Mouse (Mus musculus) neural tube, embryonic 13.5 days (tissue): ENCODE measurements around the gene Cdh10. TPM values are rescaled to one million over a fixed set of nuclear protein-coding genes. Genes with fewer than 3 reads are reported as not detected.
A peak's percentile ranks its signal among the peaks of the same experiment; 100 is the strongest.

Experiments
- ATAC-seq: fragments of 200-750 bp; cut with Nextera tagmentation; 2 replicates; pipeline ENCODE4 v1.8.0; 2017; ENCODE audit warnings: low read depth, mild to moderate bottlenecking, moderate TSS enrichment, moderate library complexity
- H3K27ac ChIP-seq: fragments of 300-500 bp; sonication (generic); replicated peaks from 2 replicates; pipeline ENCODE4 v1.5.1; 2015; ENCODE audit warnings: moderate library complexity, mild to moderate bottlenecking, inconsistent platforms
- H3K27me3 ChIP-seq: fragments of 300-500 bp; sonication (generic); 2 replicates; pipeline ENCODE4 v1.6.1; 2015; ENCODE audit warnings: mild to moderate bottlenecking, inconsistent platforms
- H3K36me3 ChIP-seq: fragments of 300-500 bp; sonication (generic); 2 replicates; pipeline ENCODE4 v1.6.1; 2015; ENCODE audit warnings: mild to moderate bottlenecking, inconsistent platforms
- H3K4me1 ChIP-seq: fragments of 300-500 bp; sonication (generic); replicated peaks from 2 replicates; pipeline ENCODE4 v1.6.1; 2015; ENCODE audit warnings: inconsistent platforms
- H3K4me2 ChIP-seq: fragments of 300-500 bp; sonication (generic); 2 replicates; pipeline ENCODE4 v1.6.1; 2015; ENCODE audit warnings: inconsistent platforms, mild to moderate bottlenecking, moderate library complexity
- H3K4me3 ChIP-seq: fragments of 300-500 bp; sonication (generic); 2 replicates; pipeline ENCODE4 v1.5.1; 2015; ENCODE audit warnings: mild to moderate bottlenecking, inconsistent platforms
- H3K9ac ChIP-seq: fragments of 300-500 bp; sonication (generic); 2 replicates; pipeline ENCODE4 v1.6.1; 2015; ENCODE audit warnings: moderate library complexity, mild to moderate bottlenecking, inconsistent platforms
- H3K9me3 ChIP-seq: fragments of 300-500 bp; sonication (generic); 2 replicates; pipeline ENCODE4 v1.6.1; 2016; ENCODE audit warnings: inconsistent platforms
- WGBS: fragments of 180-500 bp; shearing (Covaris S2); methylation state at CpG from one replicate; pipeline ENCODE4 v1.1.7; 2015; 5-methylcytosine and 5-hydroxymethylcytosine counted together
- polyA plus RNA-seq: library from polyadenylated mRNA; unstranded; fragments of >200 nt; fragmentation: Nextera tagmentation; extraction: Ambion mirVana; gene quantifications from 2 replicates; pipeline ENCODE4 v1.2.1, GENCODE M21; 2015

Gene Cdh10
- polyA plus RNA-seq, result 15.5 and 17.0 TPM in 2 replicates

- Histone ChIP-seq H3K9ac (peak within 1 kb of the TSS; percentile 68), H3K27ac (peak within 1 kb of the TSS; percentile 77), H3K9me3 (no peaks in the 10 kb centered on the region), H3K4me1 (peaks cover 13% of the 10 kb centered on the region; the same call in 1 of the 2 replicates), H3K4me2 (peak within 1 kb of the TSS; percentile 58), H3K36me3 (no peaks in the 10 kb centered on the region), H3K27me3 (no peaks in the 10 kb centered on the region), H3K4me3 (peak within 1 kb of the TSS; percentile 46)
- under 1% methylated on average over 24 of the region's 24 CpGs for WGBS
- ATAC-seq, result peak; percentile 95
Observed at GRCm38 (mm10) chr15:18818185-18818973, at the start of gene Cdh10. TSS of gene Cdh10 (plus strand) at chr15:18818947.

GRCm38 (mm10) chr15:18809148-18809827 is 9.5 kb upstream of the Cdh10 start:
- Histone ChIP-seq H3K36me3 (no peaks in the 10 kb centered on the region), H3K4me1 (no peaks in the 10 kb centered on the region), H3K27me3 (no peaks in the 10 kb centered on the region), H3K4me3 (no peak overlapping the region), H3K27ac (no peak overlapping the region), H3K4me2 (no peak overlapping the region), H3K9me3 (no peaks in the 10 kb centered on the region), H3K9ac (no peak overlapping the region)
- 69% methylated on average over 4 of the region's 4 CpGs for WGBS
- no peak for ATAC-seq

DNA sequence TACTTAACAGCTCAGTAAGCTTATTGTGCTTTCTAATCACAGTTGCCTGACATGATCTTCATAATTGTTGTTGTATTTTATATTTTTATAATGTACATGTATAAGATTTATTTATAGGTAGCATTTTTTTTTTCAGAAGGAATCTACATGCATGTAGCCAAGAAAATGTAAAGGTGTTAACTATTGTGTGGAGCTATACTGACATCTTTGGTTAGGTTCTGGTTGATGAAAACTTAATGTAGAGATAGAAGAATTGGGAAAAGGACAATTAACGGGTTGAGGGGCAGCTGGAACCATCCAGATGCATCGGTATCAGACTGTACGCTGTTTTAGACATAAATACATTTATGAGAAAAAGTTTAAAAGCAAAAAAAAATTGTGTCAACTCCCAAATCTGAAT is 1.0 kb upstream of the Cdh10 start:
- peak overlapping the region; percentile 58 for H3K4me2 ChIP-seq
- no peaks in the 10 kb centered on the region for H3K36me3 ChIP-seq
- no peaks in the 10 kb centered on the region for H3K27me3 ChIP-seq
- no peaks in the 10 kb centered on the region for H3K9me3 ChIP-seq
- 54% methylated on average over 3 of the region's 3 CpGs for WGBS
- H3K27ac ChIP-seq, result no peak overlapping the region
- peaks cover 13% of the 10 kb centered on the region; the same call in 1 of the 2 replicates for H3K4me1 ChIP-seq
- peak overlapping the region; percentile 46 for H3K4me3 ChIP-seq
- ATAC-seq, result no peak
- H3K9ac ChIP-seq, result no peak overlapping the region

DNA sequence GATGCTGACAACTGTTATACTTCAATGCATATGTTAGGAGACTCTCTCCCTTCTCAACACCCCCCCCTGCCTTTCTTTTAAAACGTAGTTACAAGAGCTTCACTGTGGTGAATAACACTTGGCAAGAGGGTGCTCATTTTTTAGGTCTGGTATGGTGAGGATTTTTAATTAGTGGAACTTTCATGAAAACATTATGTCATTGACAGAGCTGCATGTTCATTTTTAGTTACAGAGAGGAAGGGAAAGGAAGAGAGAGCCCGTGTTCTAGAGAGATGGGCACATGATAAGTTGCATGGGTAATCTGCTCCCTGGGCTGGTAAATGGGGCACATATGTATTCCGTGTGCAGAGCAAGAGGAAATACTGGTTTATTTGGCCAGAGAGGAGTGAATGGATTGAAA is 1.5 kb downstream of the Cdh10 start:
- Histone ChIP-seq H3K9ac (peak overlapping the region; percentile 68), H3K4me3 (peak overlapping the region; percentile 46), H3K36me3 (no peaks in the 10 kb centered on the region), H3K4me2 (peak overlapping the region; percentile 58), H3K27me3 (no peaks in the 10 kb centered on the region), H3K4me1 (peaks cover 13% of the 10 kb centered on the region; the same call in 1 of the 2 replicates), H3K27ac (peak overlapping the region; percentile 43), H3K9me3 (no peaks in the 10 kb centered on the region)
- ATAC-seq, result no peak
- WGBS, result 17% methylated on average over 3 of the region's 3 CpGs

DNA sequence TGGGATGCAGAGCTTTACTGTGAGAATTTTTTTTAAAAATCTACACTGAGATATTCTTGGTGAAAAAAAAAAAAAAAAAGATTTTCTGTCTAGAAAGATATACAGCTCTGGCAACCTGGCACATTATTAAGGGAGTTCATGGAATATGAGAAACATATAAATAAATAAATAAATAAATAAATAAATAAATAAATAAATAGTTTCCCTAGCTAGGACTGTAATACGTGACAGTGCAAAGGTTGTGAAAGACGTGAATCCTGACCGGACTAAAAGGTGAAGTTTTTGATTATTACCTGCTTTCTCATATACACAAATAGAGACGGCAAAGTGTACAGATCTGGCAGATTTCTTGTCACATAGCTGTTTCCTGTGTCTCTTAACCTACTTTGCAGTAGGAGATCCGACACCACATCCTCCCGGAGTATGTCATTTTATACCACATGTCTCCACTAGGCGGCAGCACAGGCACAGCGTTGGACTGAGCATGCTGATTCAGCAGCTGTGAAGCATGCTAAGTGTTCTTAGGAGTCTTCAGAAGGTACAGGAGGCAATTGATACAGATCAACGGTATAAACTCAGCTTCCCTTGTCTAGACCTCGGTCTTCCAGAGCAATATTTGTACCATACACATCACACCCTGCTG is 2.5 kb downstream of the Cdh10 start:
- Histone ChIP-seq H3K36me3 (no peaks in the 10 kb centered on the region), H3K4me3 (peak overlapping the region; percentile 46), H3K27me3 (no peaks in the 10 kb centered on the region), H3K27ac (no peak overlapping the region), H3K4me1 (peaks cover 13% of the 10 kb centered on the region; the same call in 1 of the 2 replicates), H3K9me3 (no peaks in the 10 kb centered on the region), H3K4me2 (peak overlapping the region; percentile 58), H3K9ac (peak overlapping the region; percentile 68; the same call in 1 of the 2 replicates)
- WGBS, result 24% methylated on average over 10 of the region's 10 CpGs
- peak; percentile 30 for ATAC-seq

DNA sequence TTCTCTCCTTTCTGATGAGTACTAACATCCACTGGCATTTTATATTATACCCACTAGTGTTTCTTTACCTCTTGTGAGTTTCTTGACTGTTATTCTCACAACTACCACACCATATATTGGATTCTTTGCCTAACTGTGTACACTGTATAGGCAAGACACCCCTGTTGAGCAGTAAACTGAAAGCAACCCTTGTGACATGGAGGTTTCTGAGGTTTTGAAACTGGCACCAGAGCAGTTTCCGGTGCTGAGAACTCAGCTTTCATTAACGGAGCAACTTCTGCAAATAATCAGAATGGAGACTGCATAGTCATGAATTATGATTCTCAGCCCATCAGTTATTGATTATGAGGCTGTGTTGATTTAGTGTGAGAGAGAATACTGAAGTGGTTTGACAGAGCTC is 4.7 kb downstream of the Cdh10 start:
- 85% methylated on average over 2 of the region's 2 CpGs for WGBS

GRCm38 (mm10) chr15:18832263-18832662 is 13.5 kb downstream of the Cdh10 start:
- Histone ChIP-seq H3K36me3 (no peaks in the 10 kb centered on the region), H3K4me1 (no peaks in the 10 kb centered on the region), H3K4me2 (no peak overlapping the region), H3K9ac (no peak overlapping the region), H3K27me3 (no peaks in the 10 kb centered on the region), H3K4me3 (no peak overlapping the region), H3K27ac (no peak overlapping the region), H3K9me3 (no peaks in the 10 kb centered on the region)
- no peak; the same call in 1 of the 2 replicates for ATAC-seq
- 20% methylated on average over 4 of the region's 4 CpGs for WGBS

More for the DNA sequence above, 4.7 kb downstream of the Cdh10 start:
- no peaks in the 10 kb centered on the region for H3K9me3 ChIP-seq
- no peak for ATAC-seq
- H3K4me3 ChIP-seq, result no peak overlapping the region
- H3K9ac ChIP-seq, result no peak overlapping the region
- no peak overlapping the region for H3K27ac ChIP-seq
- H3K27me3 ChIP-seq, result no peaks in the 10 kb centered on the region
- H3K4me1 ChIP-seq, result peaks cover 10% of the 10 kb centered on the region; the same call in 1 of the 2 replicates
- no peaks in the 10 kb centered on the region for H3K36me3 ChIP-seq
- 0 out of 2 replicates have a peak overlapping the region, but pooled peaks have one; percentile 24 for H3K4me2 ChIP-seq

- ATAC-seq, result no peak
- no peak overlapping the region for H3K27ac ChIP-seq
- no peak overlapping the region for H3K4me3 ChIP-seq
- H3K36me3 ChIP-seq, result no peaks in the 10 kb centered on the region
- no peaks in the 10 kb centered on the region for H3K27me3 ChIP-seq
- no peak overlapping the region for H3K4me2 ChIP-seq
- no peaks in the 10 kb centered on the region for H3K9me3 ChIP-seq
- peaks cover 9% of the 10 kb centered on the region for H3K4me1 ChIP-seq
- no peak overlapping the region for H3K9ac ChIP-seq
- 91% methylated on average over 2 of the region's 2 CpGs for WGBS
Observed at GRCm38 (mm10) chr15:18841769-18842168, 23.0 kb downstream of the Cdh10 start.

GRCm38 (mm10) chr15:18844807-18845206 is 26.1 kb downstream of the Cdh10 start:
- WGBS, result 43% methylated on average over 5 of the region's 5 CpGs
- Histone ChIP-seq H3K27me3 (no peaks in the 10 kb centered on the region), H3K4me3 (no peak overlapping the region), H3K4me1 (peaks cover 9% of the 10 kb centered on the region), H3K27ac (peak overlapping the region; percentile 54; the same call in 1 of the 2 replicates), H3K9me3 (no peaks in the 10 kb centered on the region), H3K9ac (0 out of 2 replicates have a peak overlapping the region, but pooled peaks have one; percentile 38), H3K4me2 (peak overlapping the region; percentile 31), H3K36me3 (no peaks in the 10 kb centered on the region)
- ATAC-seq, result peak; percentile 36; the same call in 1 of the 2 replicates

DNA sequence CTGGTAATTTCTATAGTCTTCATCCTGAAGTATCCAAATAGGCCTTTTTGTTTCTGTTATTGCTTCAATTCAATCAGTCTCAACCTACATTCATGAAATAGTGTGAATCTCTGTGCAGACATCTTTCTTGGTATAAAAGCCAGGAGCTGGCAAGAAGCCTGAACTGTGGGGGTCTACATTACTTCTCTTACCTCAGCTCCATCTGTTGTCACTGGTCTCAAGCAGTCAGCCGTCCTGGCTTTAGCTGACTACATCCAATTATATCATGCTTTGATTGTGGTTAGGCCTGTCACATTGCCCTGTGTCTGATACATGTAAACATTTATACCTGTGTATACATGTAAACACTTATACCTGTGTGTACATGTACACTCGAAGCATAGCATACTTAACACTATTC is 31.8 kb downstream of the Cdh10 start:
- no peak for ATAC-seq

DNA sequence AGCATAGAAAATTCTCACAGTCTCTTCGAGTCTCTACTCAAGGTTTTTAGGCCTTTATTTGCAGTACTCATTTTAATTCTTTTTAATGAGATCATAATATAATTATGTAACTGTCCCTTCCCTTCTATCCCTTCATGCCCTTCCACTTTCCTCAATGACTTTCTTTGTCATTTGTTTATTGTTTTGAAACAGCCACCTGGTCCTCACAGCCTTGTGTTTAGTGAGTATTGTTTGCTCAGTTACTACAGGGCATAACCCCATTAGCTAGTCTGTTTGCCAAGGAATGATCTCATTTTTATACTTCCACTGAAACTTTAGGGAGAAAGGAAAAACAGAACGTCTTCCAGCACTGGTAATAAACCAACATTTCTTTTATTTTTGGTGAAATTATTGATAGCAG is 39.4 kb downstream of the Cdh10 start:
- H3K4me2 ChIP-seq, result no peak overlapping the region
- no peaks in the 10 kb centered on the region for H3K27me3 ChIP-seq
- H3K36me3 ChIP-seq, result no peaks in the 10 kb centered on the region
- ATAC-seq, result no peak
- no peaks in the 10 kb centered on the region for H3K4me1 ChIP-seq
- 61% methylated on average over 2 of the region's 2 CpGs for WGBS
- no peak overlapping the region for H3K9ac ChIP-seq
- H3K9me3 ChIP-seq, result no peaks in the 10 kb centered on the region
- H3K27ac ChIP-seq, result no peak overlapping the region
- H3K4me3 ChIP-seq, result no peak overlapping the region

More for the DNA sequence above, 31.8 kb downstream of the Cdh10 start:
- Histone ChIP-seq H3K9ac (no peak overlapping the region), H3K4me1 (no peaks in the 10 kb centered on the region), H3K36me3 (no peaks in the 10 kb centered on the region), H3K27me3 (no peaks in the 10 kb centered on the region), H3K27ac (no peak overlapping the region), H3K4me3 (no peak overlapping the region), H3K4me2 (no peak overlapping the region), H3K9me3 (no peaks in the 10 kb centered on the region)
- WGBS, result 78% methylated on average over 2 of the region's 2 CpGs

GRCm38 (mm10) chr15:18869871-18870270 is 51.1 kb downstream of the Cdh10 start:
- no peaks in the 10 kb centered on the region for H3K4me1 ChIP-seq
- no peaks in the 10 kb centered on the region for H3K27me3 ChIP-seq
- H3K27ac ChIP-seq, result no peak overlapping the region
- no peak for ATAC-seq
- H3K9me3 ChIP-seq, result no peaks in the 10 kb centered on the region
- 87% methylated on average over 2 of the region's 2 CpGs for WGBS
- no peak overlapping the region for H3K4me3 ChIP-seq
- no peak overlapping the region for H3K4me2 ChIP-seq
- H3K36me3 ChIP-seq, result no peaks in the 10 kb centered on the region
- no peak overlapping the region for H3K9ac ChIP-seq
